Comparison of ENCODE assay signal across 22 mouse cellular contexts in genomic region chr9:35338858-35339257, GRCm38 (mm10).
DNase-seq lines count a peak whose midpoint lies in the region; ATAC-seq and TF ChIP-seq lines count a peak whose summit lies in the region.
"Had no signal": no experiment of that assay in that cellular context is flagged by ENCODE, and none has a peak within 500 bp of the region (broad histone marks: within the 10 kb centered on the region; RNA-seq: fewer than 3 reads in every experiment).

No protein-coding gene starts in this region.

- intact Hi-C loops in heart, adult 2 months (cut with DNase I), result no loop called here
- intact Hi-C loops in left cerebral cortex, postnatal 25 days (cut with DNase I), result no loop called here

- TF ChIP-seq EP300 in heart, adult 2 months (IDR thresholded peaks at IDR 0.05; ENCODE audit: insufficient read depth, low read depth, low read length), result no peak

- H3K27ac ChIP-seq in heart, embryonic 13.5 days (replicated peaks), result peak overlapping the region; percentile 87
- no peak overlapping the region for H3K27ac ChIP-seq in heart, adult 2 months
- no peak overlapping the region for H3K27ac ChIP-seq in neural tube, embryonic 15.5 days (replicated peaks)
- H3K27ac ChIP-seq in limb, embryonic 13.5 days, result peak overlapping the region; percentile 92
- H3K27ac ChIP-seq: hindbrain, embryonic 14.5 days; kidney, postnatal 0 days; layer of hippocampus, adult 2 months; left cerebral cortex, adult 2 months had no signal

- no peaks in the 10 kb centered on the region for H3K79me2 ChIP-seq in heart, adult 2 months (replicated peaks; ENCODE audit: control insufficient read depth, insufficient read depth, low read length)

- no peaks in the 10 kb centered on the region for H3K9me3 ChIP-seq in heart, embryonic 13.5 days
- H3K9me3 ChIP-seq in neural tube, embryonic 15.5 days (replicated peaks), result no peaks in the 10 kb centered on the region
- H3K9me3 ChIP-seq in limb, embryonic 13.5 days, result no peaks in the 10 kb centered on the region

- no peak overlapping the region for H3K9ac ChIP-seq in heart, embryonic 13.5 days
- H3K9ac ChIP-seq in heart, adult 2 months (ENCODE audit: low read depth, low read length), result no peak overlapping the region
- H3K9ac ChIP-seq in neural tube, embryonic 15.5 days (replicated peaks), result no peak overlapping the region
- H3K9ac ChIP-seq in limb, embryonic 13.5 days, result no peak overlapping the region
- H3K9ac ChIP-seq: hindbrain, embryonic 14.5 days; lung, embryonic 14.5 days had no signal

- no peak overlapping the region for H3K4me3 ChIP-seq in heart, embryonic 13.5 days
- H3K4me3 ChIP-seq in heart, adult 2 months, result no peak overlapping the region
- H3K4me3 ChIP-seq in neural tube, embryonic 15.5 days (replicated peaks), result no peak overlapping the region
- no peak overlapping the region for H3K4me3 ChIP-seq in limb, embryonic 13.5 days
- H3K4me3 ChIP-seq: layer of hippocampus, adult 2 months; left cerebral cortex, adult 2 months; myocyte had no signal

- no peak for TF ChIP-seq POLR2A in heart, adult 2 months (IDR thresholded peaks at IDR 0.05; ENCODE audit: insufficient read depth, low read depth, low read length)

- no peak for DNase-seq in heart, adult 2 months
- peak; percentile 27 for DNase-seq in neural tube, embryonic 10.5 days (ENCODE audit: extremely low spot score, low spot score)
- no peak for DNase-seq in layer of hippocampus, adult 8-10 months (ENCODE audit: low spot score in 2 of 2)
- DNase-seq in left cerebral cortex, postnatal 25 days (ENCODE audit: low spot score in 2 of 2), result no peak
- DNase-seq: cerebellum, adult 9-10 months; embryo, embryonic 11 days; gastrocnemius, postnatal 36 days; lung, embryonic 14.5 days; midbrain, embryonic 14.5 days; thymus, adult 2 months had no signal

- no peak for TF ChIP-seq CTCF in heart, adult 2 months (IDR thresholded peaks at IDR 0.05)

- H3K36me3 ChIP-seq in heart, embryonic 13.5 days, result no peaks in the 10 kb centered on the region
- H3K36me3 ChIP-seq in heart, adult 2 months (ENCODE audit: control insufficient read depth, insufficient read depth, low read length), result no peaks in the 10 kb centered on the region
- H3K36me3 ChIP-seq in neural tube, embryonic 15.5 days, result no peaks in the 10 kb centered on the region
- no peaks in the 10 kb centered on the region for H3K36me3 ChIP-seq in limb, embryonic 13.5 days

- ATAC-seq in heart, embryonic 13.5 days (ENCODE audit: extremely low read depth, insufficient number of reproducible peaks, low FRiP score, low TSS enrichment), result no peak
- no peak for ATAC-seq in neural tube, embryonic 15.5 days (ENCODE audit: low FRiP score)
- no peak for ATAC-seq in limb, embryonic 13.5 days (ENCODE audit: low FRiP score, low read depth)
- ATAC-seq: activated CD4-positive, CD25-positive, alpha-beta regulatory T cell, adult 4 months; intestine, postnatal 0 days; Patski had no signal

- H3K4me1 ChIP-seq in heart, embryonic 13.5 days, result peaks cover 93% of the 10 kb centered on the region
- H3K4me1 ChIP-seq in heart, adult 2 months (ENCODE audit: control insufficient read depth, insufficient read depth, low read length), result peaks cover 11% of the 10 kb centered on the region
- H3K4me1 ChIP-seq in neural tube, embryonic 15.5 days, result peaks cover 13% of the 10 kb centered on the region
- H3K4me1 ChIP-seq in limb, embryonic 13.5 days, result peaks cover 98% of the 10 kb centered on the region

- H3K27me3 ChIP-seq in heart, embryonic 13.5 days (replicated peaks), result no peaks in the 10 kb centered on the region
- H3K27me3 ChIP-seq in heart, adult 2 months (ENCODE audit: control insufficient read depth, insufficient read depth, low read length), result no peaks in the 10 kb centered on the region
- H3K27me3 ChIP-seq in neural tube, embryonic 15.5 days (replicated peaks), result peaks cover 32% of the 10 kb centered on the region
- H3K27me3 ChIP-seq in limb, embryonic 13.5 days, result no peaks in the 10 kb centered on the region
- H3K27me3 ChIP-seq: Patski had no signal

- H3K4me2 ChIP-seq in heart, embryonic 13.5 days, result no peak overlapping the region
- no peak overlapping the region for H3K4me2 ChIP-seq in neural tube, embryonic 15.5 days
- peak overlapping the region; percentile 23; the same call in 1 of the 2 replicates for H3K4me2 ChIP-seq in limb, embryonic 13.5 days (replicated peaks)
- H3K4me2 ChIP-seq: hindbrain, embryonic 14.5 days; liver, embryonic 11.5 days; lung, embryonic 14.5 days had no signal

- WGBS in heart, embryonic 13.5 days, result 69% methylated on average over 5 of the region's 5 CpGs
- 73% methylated on average over 5 of the region's 5 CpGs for WGBS in heart, adult 2 months
- 89% methylated on average over 5 of the region's 5 CpGs for WGBS in neural tube, embryonic 15.5 days
- 54% methylated on average over 5 of the region's 5 CpGs for WGBS in limb, embryonic 13.5 days

Comparison
In these comparisons a context has a peak if more than half of its experiments do, and no peak if none do; other contexts are left out.
1. H3K27ac ChIP-seq: peak in heart, embryonic 13.5 days (single experiment) and limb, embryonic 13.5 days (single experiment); none in heart, adult 2 months (single experiment) and neural tube, embryonic 15.5 days (single experiment).